Mouse (Mus musculus): ENCODE measurements around the gene Mest.

- TF ChIP-seq CTCF (IDR thresholded peaks at IDR 0.05; ENCODE audit: low read depth): no peak
- no peak for TF ChIP-seq EP300 (IDR thresholded peaks at IDR 0.05; ENCODE audit: low read depth)
Measured at GRCm38 (mm10) chr6:30702881-30703280, 20.5 kb upstream of the Mest start.

Measured in heart, postnatal 0 days (tissue).